Mouse (Mus musculus): ENCODE results near the gene Psme1. TPM values are rescaled to one million over a fixed set of nuclear protein-coding genes. Genes with fewer than 3 reads are reported as not detected.

The Psme1 gene
- total RNA-seq, 1 experiment: 32.8 TPM

GRCm38 (mm10) chr14:55551347-55551746, 26.6 kb upstream of the Psme1 start:
- TF ChIP-seq ZNF384 (IDR thresholded peaks at IDR 0.05; ENCODE audit: low read depth, low read length): no peak
- TF ChIP-seq HCFC1 (IDR thresholded peaks at IDR 0.05; ENCODE audit: borderline replicate concordance, insufficient read depth, low read length): no peak
- TF ChIP-seq ZC3H11A (IDR thresholded peaks at IDR 0.05; ENCODE audit: borderline replicate concordance, low read depth, low read length): no peak
- no peak for TF ChIP-seq CHD2 (IDR thresholded peaks at IDR 0.05; ENCODE audit: low read depth, low read length)
- TF ChIP-seq MAFK (IDR thresholded peaks at IDR 0.05; ENCODE audit: insufficient read depth, low read depth, low read length): no peak
- DNase-seq (ENCODE audit: low read depth, low spot score): no peak
- H3K4me3 ChIP-seq (ENCODE audit: insufficient read depth in 1 of 2, low read depth in 1 of 2, low read length in 2 of 2, poor library complexity in 1 of 2, severe bottlenecking in 1 of 2): no peak overlapping the region
- H3K27ac ChIP-seq (ENCODE audit: insufficient read depth, low read depth, low read length, poor library complexity, severe bottlenecking): peak overlapping the region; percentile 71; the same call in 1 of the 2 replicates
- H3K9me3 ChIP-seq (ENCODE audit: control insufficient read depth, insufficient read depth, low read depth, low read length): no peaks in the 10 kb centered on the region
- no peak overlapping the region for H3K9ac ChIP-seq (ENCODE audit: insufficient read depth, low read depth, low read length, poor library complexity, severe bottlenecking)
- peaks cover 19% of the 10 kb centered on the region; the same call in 1 of the 2 replicates for H3K36me3 ChIP-seq (ENCODE audit: control insufficient read depth, insufficient read depth, low read length, poor library complexity, severe bottlenecking)
- in situ Hi-C loops (cut with MboI; ENCODE audit: low sequenced_read_pairs in 2 of 2, unreplicated experiment in 2 of 2): no loop called here
- peaks cover 8 to 18% of the 10 kb centered on the region in 2 experiments for H3K4me1 ChIP-seq (ENCODE audit: control insufficient read depth in 2 of 2, insufficient read depth in 2 of 2, low read length in 2 of 2, poor library complexity in 1 of 2)

DNA sequence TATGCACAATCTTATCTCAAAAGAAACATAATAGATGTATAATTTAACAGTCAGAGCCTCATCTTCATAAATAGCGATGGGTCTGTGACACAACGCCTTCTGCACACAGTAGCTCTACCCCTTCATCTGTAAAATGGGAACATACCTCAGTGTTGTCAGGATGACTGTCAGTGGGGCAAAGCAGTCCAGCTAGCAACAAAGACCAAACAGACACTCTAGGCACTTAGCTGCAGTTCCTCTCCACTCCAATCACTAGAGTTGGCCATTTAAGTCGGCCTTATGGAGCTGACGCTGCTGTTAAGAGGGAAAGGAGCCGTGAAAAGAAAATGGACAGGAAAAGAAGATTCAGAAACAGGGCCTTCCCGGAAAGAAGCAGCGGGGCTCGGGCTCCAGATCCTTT, 26.1 kb upstream of the Psme1 start:
- peaks cover 8 to 18% of the 10 kb centered on the region in 2 experiments for H3K4me1 ChIP-seq (ENCODE audit: control insufficient read depth in 2 of 2, insufficient read depth in 2 of 2, low read length in 2 of 2, poor library complexity in 1 of 2)
- H3K27ac ChIP-seq (ENCODE audit: insufficient read depth, low read depth, low read length, poor library complexity, severe bottlenecking): peak overlapping the region; percentile 71; the same call in 1 of the 2 replicates
- in situ Hi-C loops (cut with MboI; ENCODE audit: low sequenced_read_pairs in 2 of 2, unreplicated experiment in 2 of 2): no loop called here
- DNase-seq (ENCODE audit: low read depth, low spot score): no peak
- TF ChIP-seq CHD2 (IDR thresholded peaks at IDR 0.05; ENCODE audit: low read depth, low read length) (no peak), ZNF384 (IDR thresholded peaks at IDR 0.05; ENCODE audit: low read depth, low read length) (no peak), HCFC1 (IDR thresholded peaks at IDR 0.05; ENCODE audit: borderline replicate concordance, insufficient read depth, low read length) (no peak), ZC3H11A (IDR thresholded peaks at IDR 0.05; ENCODE audit: borderline replicate concordance, low read depth, low read length) (no peak), MAFK (IDR thresholded peaks at IDR 0.05; ENCODE audit: insufficient read depth, low read depth, low read length) (no peak)
- no peak overlapping the region for H3K4me3 ChIP-seq (ENCODE audit: insufficient read depth in 1 of 2, low read depth in 1 of 2, low read length in 2 of 2, poor library complexity in 1 of 2, severe bottlenecking in 1 of 2)
- no peaks in the 10 kb centered on the region for H3K9me3 ChIP-seq (ENCODE audit: control insufficient read depth, insufficient read depth, low read depth, low read length)
- peak overlapping the region; percentile 30; the same call in 1 of the 2 replicates for H3K9ac ChIP-seq (ENCODE audit: insufficient read depth, low read depth, low read length, poor library complexity, severe bottlenecking)
- peaks cover 16% of the 10 kb centered on the region; the same call in 1 of the 2 replicates for H3K36me3 ChIP-seq (ENCODE audit: control insufficient read depth, insufficient read depth, low read length, poor library complexity, severe bottlenecking)

GRCm38 (mm10) chr14:55554635-55555034, 23.3 kb upstream of the Psme1 start:
- DNase-seq (ENCODE audit: low read depth, low spot score): no peak
- H3K9me3 ChIP-seq (ENCODE audit: control insufficient read depth, insufficient read depth, low read depth, low read length): no peaks in the 10 kb centered on the region
- H3K36me3 ChIP-seq (ENCODE audit: control insufficient read depth, insufficient read depth, low read length, poor library complexity, severe bottlenecking): no peaks in the 10 kb centered on the region
- peaks cover 8 to 11% of the 10 kb centered on the region in 2 experiments for H3K4me1 ChIP-seq (ENCODE audit: control insufficient read depth in 2 of 2, insufficient read depth in 2 of 2, low read length in 2 of 2, poor library complexity in 1 of 2)
- no peak overlapping the region for H3K9ac ChIP-seq (ENCODE audit: insufficient read depth, low read depth, low read length, poor library complexity, severe bottlenecking)
- H3K27ac ChIP-seq (ENCODE audit: insufficient read depth, low read depth, low read length, poor library complexity, severe bottlenecking): no peak overlapping the region
- in situ Hi-C loops (cut with MboI; ENCODE audit: low sequenced_read_pairs in 2 of 2, unreplicated experiment in 2 of 2): no loop called here
- TF ChIP-seq MAFK (IDR thresholded peaks at IDR 0.05; ENCODE audit: insufficient read depth, low read depth, low read length): no peak
- 0 out of 2 replicates have a peak, but pooled peaks have one; percentile 22 for TF ChIP-seq ZNF384 (IDR thresholded peaks at IDR 0.05; ENCODE audit: low read depth, low read length)
- H3K4me3 ChIP-seq (ENCODE audit: insufficient read depth in 1 of 2, low read depth in 1 of 2, low read length in 2 of 2, poor library complexity in 1 of 2, severe bottlenecking in 1 of 2): no peak overlapping the region

- no peak overlapping the region for H3K4me3 ChIP-seq (ENCODE audit: insufficient read depth in 1 of 2, low read depth in 1 of 2, low read length in 2 of 2, poor library complexity in 1 of 2, severe bottlenecking in 1 of 2)
- peaks cover 4 to 11% of the 10 kb centered on the region in 2 experiments; a peak in 3 of 4 replicates for H3K4me1 ChIP-seq (ENCODE audit: control insufficient read depth in 2 of 2, insufficient read depth in 2 of 2, low read length in 2 of 2, poor library complexity in 1 of 2)
- no peak overlapping the region for H3K9ac ChIP-seq (ENCODE audit: insufficient read depth, low read depth, low read length, poor library complexity, severe bottlenecking)
- DNase-seq (ENCODE audit: low read depth, low spot score): no peak
- H3K9me3 ChIP-seq (ENCODE audit: control insufficient read depth, insufficient read depth, low read depth, low read length): no peaks in the 10 kb centered on the region
- no peaks in the 10 kb centered on the region for H3K36me3 ChIP-seq (ENCODE audit: control insufficient read depth, insufficient read depth, low read length, poor library complexity, severe bottlenecking)
- in situ Hi-C loops (cut with MboI; ENCODE audit: low sequenced_read_pairs in 2 of 2, unreplicated experiment in 2 of 2): no loop called here
- TF ChIP-seq CHD2 (IDR thresholded peaks at IDR 0.05; ENCODE audit: low read depth, low read length): no peak
- no peak for TF ChIP-seq MAFK (IDR thresholded peaks at IDR 0.05; ENCODE audit: insufficient read depth, low read depth, low read length)
- no peak for TF ChIP-seq HCFC1 (IDR thresholded peaks at IDR 0.05; ENCODE audit: borderline replicate concordance, insufficient read depth, low read length)
- TF ChIP-seq ZNF384 (IDR thresholded peaks at IDR 0.05; ENCODE audit: low read depth, low read length): no peak
- TF ChIP-seq ZC3H11A (IDR thresholded peaks at IDR 0.05; ENCODE audit: borderline replicate concordance, low read depth, low read length): no peak
- H3K27ac ChIP-seq (ENCODE audit: insufficient read depth, low read depth, low read length, poor library complexity, severe bottlenecking): no peak overlapping the region
Measured at GRCm38 (mm10) chr14:55555788-55556187, 22.1 kb upstream of the Psme1 start.

DNA sequence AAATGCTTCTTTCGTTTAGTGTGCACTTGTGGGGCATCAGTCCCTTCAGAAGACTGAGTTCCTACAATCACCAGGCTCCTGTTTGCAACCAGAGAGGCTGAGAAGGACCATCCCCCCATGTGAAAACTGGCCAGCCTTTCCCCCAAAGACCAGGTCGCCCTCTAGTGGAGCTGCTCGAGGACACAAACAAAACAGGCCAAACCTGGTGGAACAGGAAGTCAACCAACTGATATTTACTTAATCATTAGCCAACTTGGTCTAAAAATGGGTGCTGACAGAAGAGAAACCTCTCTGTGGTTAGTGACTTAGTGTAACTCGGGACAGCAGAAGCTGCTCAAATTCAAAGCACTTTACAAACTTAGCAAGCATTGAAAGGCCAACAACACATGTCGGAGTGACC, 20.9 kb upstream of the Psme1 start:
- in situ Hi-C loops (cut with MboI; ENCODE audit: low sequenced_read_pairs in 2 of 2, unreplicated experiment in 2 of 2): no loop called here
- peaks cover 0 to 13% of the 10 kb centered on the region in 2 experiments; a peak in 2 of 4 replicates for H3K4me1 ChIP-seq (ENCODE audit: control insufficient read depth in 2 of 2, insufficient read depth in 2 of 2, low read length in 2 of 2, poor library complexity in 1 of 2)
- peak; percentile 27; the same call in 1 of the 2 replicates for TF ChIP-seq ZC3H11A (IDR thresholded peaks at IDR 0.05; ENCODE audit: borderline replicate concordance, low read depth, low read length)
- no peak for TF ChIP-seq MAFK (IDR thresholded peaks at IDR 0.05; ENCODE audit: insufficient read depth, low read depth, low read length)
- peaks cover 2% of the 10 kb centered on the region; the same call in 1 of the 2 replicates for H3K36me3 ChIP-seq (ENCODE audit: control insufficient read depth, insufficient read depth, low read length, poor library complexity, severe bottlenecking)
- no peak overlapping the region for H3K27ac ChIP-seq (ENCODE audit: insufficient read depth, low read depth, low read length, poor library complexity, severe bottlenecking)
- H3K9me3 ChIP-seq (ENCODE audit: control insufficient read depth, insufficient read depth, low read depth, low read length): no peaks in the 10 kb centered on the region
- no peak for DNase-seq (ENCODE audit: low read depth, low spot score)
- H3K4me3 ChIP-seq (ENCODE audit: insufficient read depth in 1 of 2, low read depth in 1 of 2, low read length in 2 of 2, poor library complexity in 1 of 2, severe bottlenecking in 1 of 2): no peak overlapping the region
- no peak overlapping the region for H3K9ac ChIP-seq (ENCODE audit: insufficient read depth, low read depth, low read length, poor library complexity, severe bottlenecking)
